Mouse (Mus musculus) adrenal gland, postnatal 10 days (tissue): ENCODE measurements around the gene Rxfp4. TPM values are rescaled to one million over a fixed set of nuclear protein-coding genes. Genes with fewer than 3 reads are reported as not detected.

ENCODE experiments used
- DNase-seq: peaks from one replicate; pipeline ENCODE4 v3.0.0; 2021; ENCODE audit warnings: mixed read lengths
- total RNA-seq, 2 experiments: library from RNA; stranded (reverse); gene quantifications; 2 replicates each; pipeline ENCODE4 v1.2.3; 2021

The Rxfp4 gene
- total RNA-seq, 2 experiments from 2014 or later, result not detected

GRCm38 (mm10) chr3:88651669-88652618 is 998 bp downstream of the Rxfp4 start:
- DNase-seq, result no peak

GRCm38 (mm10) chr3:88650713-88651504 is 2.0 kb downstream of the Rxfp4 start:
- DNase-seq, result no peak

DNA sequence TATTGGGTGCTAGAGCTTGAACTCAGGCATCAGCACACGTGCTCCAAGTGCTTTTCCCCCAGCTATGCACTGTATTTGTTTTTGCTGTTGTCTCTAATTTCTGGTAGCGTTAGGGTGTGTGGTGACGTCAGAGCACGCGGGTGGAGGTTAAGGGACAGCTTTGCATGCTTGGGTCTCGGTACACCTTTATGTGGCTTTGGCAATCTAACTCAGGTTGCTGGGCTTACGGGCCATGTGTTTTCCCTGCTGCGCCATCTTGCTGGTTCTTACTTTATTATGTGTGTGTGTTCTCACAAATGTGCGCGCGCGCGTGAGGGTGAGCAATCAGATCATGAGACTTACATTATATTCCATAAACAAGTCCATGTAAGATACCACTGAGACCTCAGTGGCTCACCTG is 3.0 kb downstream of the Rxfp4 start:
- DNase-seq, result no peak

DNA sequence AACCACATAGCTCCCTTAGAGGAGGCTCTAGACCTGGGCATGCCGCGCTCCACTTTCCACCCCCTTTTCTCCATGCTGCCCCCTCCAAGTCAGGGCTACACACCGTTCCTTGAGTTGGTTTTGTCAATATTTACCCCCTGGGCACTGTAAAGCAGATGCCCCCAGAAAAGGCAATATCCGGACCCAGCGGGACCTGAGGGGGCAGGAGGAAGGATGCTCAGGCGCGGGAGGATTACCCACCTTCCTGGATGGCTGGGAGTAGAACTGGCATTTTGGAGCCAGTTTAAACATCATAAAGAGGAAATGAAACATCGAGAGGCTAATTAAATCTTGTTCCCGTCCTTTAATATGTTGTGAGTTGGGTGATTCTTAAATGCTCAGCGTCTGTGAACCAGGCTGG is 3.8 kb downstream of the Rxfp4 start:
- DNase-seq, result no peak

DNA sequence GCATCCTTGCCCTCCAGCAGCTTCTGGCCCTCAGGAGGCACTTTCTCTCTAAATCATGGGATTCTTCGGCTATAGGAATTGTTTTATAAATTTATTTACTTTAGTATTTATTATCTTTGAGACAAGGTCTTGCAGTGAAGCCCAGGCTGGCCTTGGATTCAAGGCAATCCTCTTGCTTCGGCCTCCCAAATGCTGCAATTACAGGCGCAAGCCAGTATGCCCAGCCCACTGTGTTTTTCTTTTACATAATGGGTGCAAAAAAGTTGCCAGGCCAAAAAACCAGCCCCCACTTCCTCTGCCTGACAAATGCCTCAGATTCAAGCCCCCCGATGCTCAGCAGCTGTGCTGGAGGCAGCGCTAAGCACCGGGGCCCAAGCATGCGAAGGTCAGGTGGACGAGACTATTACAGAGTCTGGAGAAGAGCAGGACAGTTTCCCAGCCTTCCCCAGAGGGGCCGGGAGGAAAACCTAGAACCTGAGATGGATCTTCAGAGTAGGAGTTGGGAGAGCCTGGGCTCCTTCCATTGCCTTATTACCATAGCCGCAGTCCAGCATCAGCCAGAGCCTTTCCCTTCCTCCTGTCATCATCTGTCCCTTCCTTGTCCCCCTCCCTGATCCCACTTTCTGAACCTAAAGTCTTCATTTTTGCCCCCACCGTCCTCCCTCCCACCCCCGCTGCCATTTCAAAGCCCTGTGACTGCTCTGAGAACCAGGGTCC is 4.3 kb downstream of the Rxfp4 start:
- DNase-seq, result no peak

GRCm38 (mm10) chr3:88647779-88648413 is 5.0 kb downstream of the Rxfp4 start:
- no peak for DNase-seq

GRCm38 (mm10) chr3:88647076-88647475 is 5.9 kb downstream of the Rxfp4 start:
- DNase-seq, result no peak

GRCm38 (mm10) chr3:88646426-88646995 is 6.4 kb downstream of the Rxfp4 start:
- no peak for DNase-seq

GRCm38 (mm10) chr3:88645937-88646336 is 7.0 kb downstream of the Rxfp4 start:
- no peak for DNase-seq

GRCm38 (mm10) chr3:88643078-88643477 is 9.9 kb downstream of the Rxfp4 start:
- no peak for DNase-seq

- DNase-seq, result peak; percentile 73
Measured at GRCm38 (mm10) chr3:88640676-88641075, 12.3 kb downstream of the Rxfp4 start.

DNA sequence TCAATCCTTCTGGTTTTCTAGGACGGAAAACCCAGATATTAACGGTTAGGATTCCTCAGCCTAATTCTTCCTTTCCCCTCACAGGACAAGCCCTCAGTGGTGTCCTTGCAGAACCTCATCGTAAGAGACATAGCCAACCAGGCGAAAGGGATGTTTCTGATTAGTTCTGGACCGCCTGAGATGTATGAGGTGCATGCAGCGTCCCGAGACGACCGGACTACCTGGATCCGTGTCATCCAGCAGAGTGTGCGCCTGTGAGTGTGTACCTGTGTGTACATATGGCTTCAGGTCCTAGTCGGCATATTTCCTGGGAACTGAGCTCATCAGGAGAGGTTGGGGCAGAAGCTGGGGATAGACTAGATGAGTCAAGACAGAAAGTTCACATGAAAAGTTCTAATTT is 13.7 kb downstream of the Rxfp4 start:
- DNase-seq, result no peak

DNA sequence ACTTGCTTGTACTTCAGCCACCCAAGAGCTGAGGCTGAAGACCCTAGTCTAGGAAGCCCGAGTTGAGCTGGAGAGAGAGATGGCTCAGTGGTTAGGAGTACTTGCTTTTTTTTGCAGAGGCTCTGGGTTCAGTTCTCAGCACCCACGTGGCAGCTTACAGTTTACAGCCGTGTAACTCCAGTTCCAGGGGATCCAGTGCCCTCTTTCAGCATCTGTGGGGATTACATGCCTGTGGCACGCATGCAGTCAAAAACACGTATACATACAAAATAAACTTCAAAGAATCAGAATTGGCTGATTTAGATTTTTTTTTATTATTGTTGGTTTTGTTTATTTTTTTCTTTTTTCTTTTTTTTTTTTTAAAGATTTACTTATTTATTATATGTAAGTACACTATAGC is 15.8 kb downstream of the Rxfp4 start:
- DNase-seq, result no peak

DNA sequence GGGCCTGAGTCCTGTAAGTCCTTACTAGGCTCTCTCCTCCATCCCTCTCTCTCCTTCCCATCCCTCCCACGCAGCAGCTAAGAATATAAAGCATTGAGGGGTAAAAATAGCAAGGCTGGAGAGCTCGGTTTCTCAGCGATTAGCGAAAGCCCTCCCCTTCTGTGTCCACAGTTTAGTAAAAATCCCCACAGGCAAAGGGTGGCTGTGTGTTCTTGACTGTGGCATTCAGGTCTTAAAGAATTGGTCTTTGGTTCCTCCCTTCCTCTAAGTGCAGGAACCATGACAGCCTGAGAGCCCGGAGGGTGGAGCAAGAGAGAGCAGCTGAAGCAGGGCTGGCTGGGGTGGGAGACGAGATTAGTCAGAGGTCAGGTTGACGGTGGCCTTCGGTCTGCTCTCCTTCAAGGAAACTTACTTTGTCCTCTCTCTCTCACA is 16.4 kb downstream of the Rxfp4 start:
- DNase-seq, result no peak

DNA sequence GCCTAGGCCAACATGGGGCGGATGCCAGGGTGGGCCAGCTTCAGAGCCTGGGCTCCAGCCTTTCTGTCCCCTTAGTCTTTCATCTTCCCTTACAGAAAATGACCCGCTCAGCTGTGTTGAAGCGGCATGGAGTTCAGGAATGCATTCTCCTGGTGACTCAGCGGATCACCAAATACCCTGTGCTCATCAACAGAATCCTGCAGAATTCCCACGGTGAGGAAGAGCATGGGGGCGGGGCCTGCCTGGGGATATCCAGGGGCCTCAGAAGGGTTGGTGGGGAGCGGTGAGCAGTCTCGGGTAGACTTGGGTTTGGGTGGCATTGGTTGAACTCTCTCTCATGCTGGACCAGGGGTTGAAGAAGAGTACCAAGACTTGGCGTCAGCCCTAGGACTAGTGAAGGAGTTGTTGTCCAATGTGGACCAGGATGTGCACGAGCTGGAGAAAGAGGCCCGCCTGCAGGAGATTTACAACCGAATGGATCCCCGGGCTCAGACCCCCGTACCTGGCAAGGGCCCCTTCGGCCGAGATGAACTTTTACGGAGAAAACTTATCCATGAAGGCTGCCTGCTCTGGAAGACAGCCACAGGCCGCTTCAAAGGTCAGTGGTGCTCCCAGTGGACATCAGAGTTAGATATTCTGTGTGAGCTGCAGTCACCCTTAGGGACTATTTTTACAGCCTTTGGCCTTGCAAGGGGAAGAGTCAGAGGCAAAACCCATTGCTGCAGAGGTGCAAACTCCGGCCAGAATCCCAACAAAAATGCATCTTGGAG is 17.3 kb downstream of the Rxfp4 start:
- no peak for DNase-seq

GRCm38 (mm10) chr3:88633056-88633455 is 19.9 kb downstream of the Rxfp4 start:
- no peak for DNase-seq

DNA sequence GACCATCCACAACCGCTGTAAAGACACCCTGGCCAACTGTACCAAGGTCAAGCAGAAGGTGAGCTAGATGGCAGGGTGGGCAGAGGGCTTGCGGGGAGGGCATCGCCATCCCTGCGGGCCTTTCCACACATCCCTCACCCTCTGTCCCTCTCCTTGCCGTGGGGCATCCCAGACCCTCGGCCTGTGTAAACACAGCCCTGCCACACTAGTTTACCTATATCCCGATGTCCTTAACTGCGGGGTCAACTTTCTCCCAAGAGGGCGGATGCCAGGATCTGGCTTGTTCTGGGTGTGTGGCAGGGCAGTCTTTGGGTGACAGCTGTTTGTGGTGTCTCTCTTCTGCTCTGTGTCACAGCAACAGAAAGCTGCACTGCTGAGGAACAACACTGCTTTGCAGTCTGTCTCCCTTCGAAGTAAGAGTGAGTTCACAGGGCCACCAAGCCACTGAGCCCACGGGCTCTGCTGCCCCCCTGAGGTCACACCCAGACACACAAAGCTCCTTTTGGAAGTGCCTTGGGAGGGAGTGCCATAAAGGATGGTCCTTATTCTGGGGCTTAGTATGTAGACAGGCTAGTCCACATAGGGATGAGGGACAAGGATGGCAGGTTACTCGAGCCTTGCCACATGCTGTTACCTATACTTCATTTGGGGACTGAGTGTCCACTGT is 20.9 kb downstream of the Rxfp4 start:
- no peak for DNase-seq

DNA sequence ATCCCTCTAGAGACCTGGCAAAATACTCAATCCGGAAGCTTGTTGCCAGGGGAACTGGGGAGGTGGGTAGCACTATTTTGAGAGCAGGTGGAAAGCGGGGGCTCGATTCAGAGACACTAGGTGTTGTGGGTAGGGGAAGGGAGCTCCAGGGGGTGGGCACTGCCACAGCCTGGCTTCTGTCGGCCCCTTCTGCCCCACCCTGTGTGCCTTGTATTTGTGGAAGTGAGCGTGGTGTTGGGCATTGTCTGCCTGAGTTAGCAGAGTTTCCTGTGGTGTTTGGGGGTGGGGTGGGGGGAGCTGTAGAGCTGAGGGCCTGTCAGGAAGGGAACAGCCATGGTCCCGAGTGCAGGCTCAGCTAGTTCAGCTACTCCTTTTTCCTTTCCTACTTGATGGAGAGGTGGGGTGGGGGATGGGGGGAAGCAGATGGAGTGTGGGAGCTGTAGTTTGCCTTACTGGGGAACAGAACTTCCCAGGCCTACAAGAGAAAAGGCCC is 22.0 kb downstream of the Rxfp4 start:
- peak; percentile 34 for DNase-seq

DNA sequence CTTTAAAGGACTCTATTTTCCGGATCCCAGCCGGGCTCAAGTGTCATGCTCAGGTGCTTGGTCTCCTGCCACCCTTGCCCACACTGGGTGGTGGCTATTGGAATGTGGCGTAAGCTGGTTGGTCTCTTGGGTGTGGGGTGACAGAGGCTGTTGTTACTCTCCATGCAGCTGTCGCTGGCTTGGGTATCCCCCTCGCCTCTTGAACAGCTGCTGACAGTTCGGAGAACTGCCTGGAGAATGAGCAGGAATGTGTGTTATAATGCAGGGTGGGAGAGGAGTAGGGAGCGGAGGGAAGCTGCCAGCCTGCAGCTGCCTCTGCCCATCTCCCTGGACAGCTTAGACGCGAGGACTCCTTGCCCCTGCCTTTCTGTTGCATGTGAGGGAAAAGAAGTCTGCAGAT is 22.9 kb downstream of the Rxfp4 start:
- DNase-seq, result no peak

- DNase-seq, result no peak
Measured at GRCm38 (mm10) chr3:88629244-88629643, 23.7 kb downstream of the Rxfp4 start.
